Mouse (Mus musculus): ENCODE data around the gene B830017H08Rik. TPM values are rescaled to one million over a fixed set of nuclear protein-coding genes. Genes with fewer than 3 reads are reported as not detected.

The B830017H08Rik gene
- polyA plus RNA-seq (2012; fragmentation: generic; extraction: Trizol): not detected
- long read RNA-seq, experiment 1: 0 reads
- long read RNA-seq, experiment 2: 0 reads

GRCm38 (mm10) chr16:17832821-17833220 lies at the start of gene B830017H08Rik:
Gene B830017H08Rik, plus strand, starts transcription at chr16:17833121.
- H3ac ChIP-seq (ENCODE audit: control insufficient read depth, insufficient read length, low read depth): peak within 1 kb of the TSS; percentile 55
- TF ChIP-seq USF1 (IDR thresholded peaks at IDR 0.05; ENCODE audit: low read depth): no peak
- TF ChIP-seq MYOG (IDR thresholded peaks at IDR 0.05; ENCODE audit: control insufficient read depth, extremely low read depth, insufficient read length): no peak
- TF ChIP-seq CEBPB (IDR thresholded peaks at IDR 0.05; ENCODE audit: low read depth): no peak
- no peak for TF ChIP-seq MYOD1 (IDR thresholded peaks at IDR 0.05; ENCODE audit: control insufficient read depth, insufficient read length, low read depth)
- no peak for TF ChIP-seq MAX (IDR thresholded peaks at IDR 0.05)
- H3K36me3 ChIP-seq (ENCODE audit: control insufficient read depth, insufficient read depth): no peaks in the 10 kb centered on the region
- no peaks in the 10 kb centered on the region for H3K79me2 ChIP-seq (ENCODE audit: control insufficient read depth, insufficient read depth)
- peaks cover 79% of the 10 kb centered on the region for H3K27me3 ChIP-seq (ENCODE audit: control insufficient read depth, insufficient read depth, insufficient read length)
- no peaks in the 10 kb centered on the region for H3K79me3 ChIP-seq (ENCODE audit: low read depth)
- no peak within 1 kb of the TSS for H3K4me3 ChIP-seq (ENCODE audit: insufficient read depth, poor library complexity, severe bottlenecking)

GRCm38 (mm10) chr16:17785337-17785736 lies 47.6 kb upstream of the B830017H08Rik start:
- Histone ChIP-seq H3K36me3 (ENCODE audit: control insufficient read depth, insufficient read depth) (peaks cover 18% of the 10 kb centered on the region), H3K79me2 (ENCODE audit: control insufficient read depth, insufficient read depth) (no peaks in the 10 kb centered on the region), H3K79me3 (ENCODE audit: low read depth) (no peaks in the 10 kb centered on the region), H3ac (ENCODE audit: control insufficient read depth, insufficient read length, low read depth) (no peak overlapping the region), H3K27me3 (ENCODE audit: control insufficient read depth, insufficient read depth, insufficient read length) (no peaks in the 10 kb centered on the region), H3K4me3 (ENCODE audit: insufficient read depth, poor library complexity, severe bottlenecking) (no peak overlapping the region)
- no peak for TF ChIP-seq MYOG (IDR thresholded peaks at IDR 0.05; ENCODE audit: control insufficient read depth, extremely low read depth, insufficient read length)
- TF ChIP-seq MYOD1 (IDR thresholded peaks at IDR 0.05; ENCODE audit: control insufficient read depth, insufficient read length, low read depth): no peak
- TF ChIP-seq CTCF (IDR thresholded peaks at IDR 0.05; ENCODE audit: control insufficient read depth, insufficient read depth, insufficient read length): no peak
- no peak for TF ChIP-seq FOSL1 (IDR thresholded peaks at IDR 0.05; ENCODE audit: insufficient read depth, low read length, poor library complexity, severe bottlenecking)
- TF ChIP-seq USF1 (IDR thresholded peaks at IDR 0.05; ENCODE audit: low read depth): no peak
- no peak for TF ChIP-seq CEBPB (IDR thresholded peaks at IDR 0.05; ENCODE audit: low read depth)

GRCm38 (mm10) chr16:17792728-17793127 lies 40.2 kb upstream of the B830017H08Rik start:
- TF ChIP-seq CTCF (IDR thresholded peaks at IDR 0.05; ENCODE audit: control insufficient read depth, insufficient read depth, insufficient read length) (no peak), FOSL1 (IDR thresholded peaks at IDR 0.05; ENCODE audit: insufficient read depth, low read length, poor library complexity, severe bottlenecking) (no peak), CEBPB (IDR thresholded peaks at IDR 0.05; ENCODE audit: low read depth) (no peak), USF1 (IDR thresholded peaks at IDR 0.05; ENCODE audit: low read depth) (no peak), MAX (IDR thresholded peaks at IDR 0.05) (no peak), MYOD1 (IDR thresholded peaks at IDR 0.05; ENCODE audit: control insufficient read depth, insufficient read length, low read depth) (no peak), MYOG (IDR thresholded peaks at IDR 0.05; ENCODE audit: control insufficient read depth, extremely low read depth, insufficient read length) (no peak)

DNA sequence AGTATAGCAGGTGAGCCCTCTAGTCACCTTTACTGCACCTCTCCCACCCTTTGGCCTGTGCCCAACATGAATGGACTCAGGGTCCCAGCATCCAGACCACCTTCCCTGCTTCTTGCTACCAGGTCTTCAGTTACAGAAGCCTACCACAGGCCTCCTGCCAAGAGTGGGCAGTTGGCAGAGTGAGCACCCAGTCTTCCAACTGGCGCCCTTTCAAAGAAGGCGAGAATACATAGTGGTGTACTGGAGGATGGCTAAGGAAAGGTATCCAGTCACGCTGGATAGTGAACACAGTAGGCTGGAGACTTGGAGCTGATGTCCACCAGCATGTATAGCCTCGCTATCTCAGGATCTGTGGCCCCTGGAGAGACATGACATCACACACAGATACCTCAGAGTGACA lies 38.9 kb upstream of the B830017H08Rik start:
- Histone ChIP-seq H3K79me3 (ENCODE audit: low read depth) (peaks cover 7% of the 10 kb centered on the region), H3K79me2 (ENCODE audit: control insufficient read depth, insufficient read depth) (peaks cover 16% of the 10 kb centered on the region), H3K36me3 (ENCODE audit: control insufficient read depth, insufficient read depth) (peaks cover 13% of the 10 kb centered on the region), H3ac (ENCODE audit: control insufficient read depth, insufficient read length, low read depth) (no peak overlapping the region), H3K4me3 (ENCODE audit: insufficient read depth, poor library complexity, severe bottlenecking) (no peak overlapping the region), H3K27me3 (ENCODE audit: control insufficient read depth, insufficient read depth, insufficient read length) (no peaks in the 10 kb centered on the region)
- no peak for TF ChIP-seq FOSL1 (IDR thresholded peaks at IDR 0.05; ENCODE audit: insufficient read depth, low read length, poor library complexity, severe bottlenecking)
- TF ChIP-seq CEBPB (IDR thresholded peaks at IDR 0.05; ENCODE audit: low read depth): no peak
- no peak for TF ChIP-seq MYOD1 (IDR thresholded peaks at IDR 0.05; ENCODE audit: control insufficient read depth, insufficient read length, low read depth)
- no peak for TF ChIP-seq MAX (IDR thresholded peaks at IDR 0.05)
- no peak for TF ChIP-seq MYOG (IDR thresholded peaks at IDR 0.05; ENCODE audit: control insufficient read depth, extremely low read depth, insufficient read length)
- TF ChIP-seq CTCF (IDR thresholded peaks at IDR 0.05; ENCODE audit: control insufficient read depth, insufficient read depth, insufficient read length): no peak
- TF ChIP-seq USF1 (IDR thresholded peaks at IDR 0.05; ENCODE audit: low read depth): no peak

More at GRCm38 (mm10) chr16:17792728-17793127, 40.2 kb upstream of the B830017H08Rik start:
- H3K79me3 ChIP-seq (ENCODE audit: low read depth): peaks cover under 1% of the 10 kb centered on the region
- H3K27me3 ChIP-seq (ENCODE audit: control insufficient read depth, insufficient read depth, insufficient read length): no peaks in the 10 kb centered on the region
- H3K36me3 ChIP-seq (ENCODE audit: control insufficient read depth, insufficient read depth): peaks cover 16% of the 10 kb centered on the region
- no peak overlapping the region for H3ac ChIP-seq (ENCODE audit: control insufficient read depth, insufficient read length, low read depth)
- no peak overlapping the region for H3K4me3 ChIP-seq (ENCODE audit: insufficient read depth, poor library complexity, severe bottlenecking)
- peaks cover 3% of the 10 kb centered on the region for H3K79me2 ChIP-seq (ENCODE audit: control insufficient read depth, insufficient read depth)

DNA sequence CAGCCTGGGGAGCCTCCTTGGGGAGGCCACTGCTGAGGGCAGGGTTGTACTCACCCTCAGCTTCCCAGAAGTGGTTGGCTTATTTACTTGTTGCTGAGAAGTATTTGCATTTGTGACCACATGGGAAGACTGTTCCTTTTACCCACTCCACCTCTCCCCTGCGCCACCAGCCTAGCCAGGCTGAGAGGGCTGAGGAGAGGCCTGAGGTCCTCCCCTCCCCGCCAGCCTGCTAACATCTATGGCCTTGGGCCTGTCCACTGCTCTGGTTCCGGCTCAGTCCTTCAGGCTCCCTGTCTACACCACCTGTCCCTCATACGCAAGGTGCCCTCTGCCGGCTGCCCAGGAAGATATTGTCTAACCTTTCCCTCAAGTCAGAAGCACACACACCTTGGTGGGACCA lies 37.3 kb upstream of the B830017H08Rik start:
- peaks cover 7% of the 10 kb centered on the region for H3K36me3 ChIP-seq (ENCODE audit: control insufficient read depth, insufficient read depth)
- TF ChIP-seq MYOD1 (IDR thresholded peaks at IDR 0.05; ENCODE audit: control insufficient read depth, insufficient read length, low read depth): no peak
- no peak for TF ChIP-seq MAX (IDR thresholded peaks at IDR 0.05)
- no peak for TF ChIP-seq CTCF (IDR thresholded peaks at IDR 0.05; ENCODE audit: control insufficient read depth, insufficient read depth, insufficient read length)
- TF ChIP-seq MYOG (IDR thresholded peaks at IDR 0.05; ENCODE audit: control insufficient read depth, extremely low read depth, insufficient read length): no peak
- TF ChIP-seq FOSL1 (IDR thresholded peaks at IDR 0.05; ENCODE audit: insufficient read depth, low read length, poor library complexity, severe bottlenecking): no peak
- TF ChIP-seq CEBPB (IDR thresholded peaks at IDR 0.05; ENCODE audit: low read depth): no peak
- no peak for TF ChIP-seq USF1 (IDR thresholded peaks at IDR 0.05; ENCODE audit: low read depth)
- H3K79me3 ChIP-seq (ENCODE audit: low read depth): peaks cover 21% of the 10 kb centered on the region
- H3K79me2 ChIP-seq (ENCODE audit: control insufficient read depth, insufficient read depth): peaks cover 32% of the 10 kb centered on the region
- no peak overlapping the region for H3K4me3 ChIP-seq (ENCODE audit: insufficient read depth, poor library complexity, severe bottlenecking)
- H3ac ChIP-seq (ENCODE audit: control insufficient read depth, insufficient read length, low read depth): no peak overlapping the region
- no peaks in the 10 kb centered on the region for H3K27me3 ChIP-seq (ENCODE audit: control insufficient read depth, insufficient read depth, insufficient read length)

DNA sequence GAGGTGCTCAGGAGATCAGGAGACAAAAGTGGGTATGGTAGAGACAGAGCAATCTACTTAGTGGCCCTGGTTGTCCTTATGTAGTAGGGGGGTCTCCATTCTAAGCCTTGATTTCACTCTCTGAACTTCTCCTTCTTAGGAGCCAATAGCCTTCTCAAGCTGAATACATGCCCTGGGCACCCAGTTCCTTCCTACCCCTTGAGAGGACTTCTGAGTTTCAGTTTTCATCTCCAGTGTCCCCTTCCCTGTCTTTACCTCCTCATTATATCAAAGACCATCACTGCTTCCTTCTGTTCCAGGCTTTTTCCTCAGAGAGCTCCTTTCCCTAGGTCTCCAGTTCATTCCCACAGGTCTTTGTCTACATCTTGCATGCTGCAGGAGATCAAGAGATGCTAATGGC lies 36.4 kb upstream of the B830017H08Rik start:
- peaks cover 40% of the 10 kb centered on the region for H3K79me2 ChIP-seq (ENCODE audit: control insufficient read depth, insufficient read depth)
- H3K79me3 ChIP-seq (ENCODE audit: low read depth): peaks cover 29% of the 10 kb centered on the region
- H3K4me3 ChIP-seq (ENCODE audit: insufficient read depth, poor library complexity, severe bottlenecking): peak overlapping the region; percentile 6
- no peaks in the 10 kb centered on the region for H3K27me3 ChIP-seq (ENCODE audit: control insufficient read depth, insufficient read depth, insufficient read length)
- peaks cover 14% of the 10 kb centered on the region for H3K36me3 ChIP-seq (ENCODE audit: control insufficient read depth, insufficient read depth)
- TF ChIP-seq FOSL1 (IDR thresholded peaks at IDR 0.05; ENCODE audit: insufficient read depth, low read length, poor library complexity, severe bottlenecking): no peak
- TF ChIP-seq MAX (IDR thresholded peaks at IDR 0.05): no peak
- TF ChIP-seq USF1 (IDR thresholded peaks at IDR 0.05; ENCODE audit: low read depth): no peak
- TF ChIP-seq MYOD1 (IDR thresholded peaks at IDR 0.05; ENCODE audit: control insufficient read depth, insufficient read length, low read depth): no peak
- TF ChIP-seq CTCF (IDR thresholded peaks at IDR 0.05; ENCODE audit: control insufficient read depth, insufficient read depth, insufficient read length): no peak
- no peak for TF ChIP-seq MYOG (IDR thresholded peaks at IDR 0.05; ENCODE audit: control insufficient read depth, extremely low read depth, insufficient read length)
- no peak overlapping the region for H3ac ChIP-seq (ENCODE audit: control insufficient read depth, insufficient read length, low read depth)
